Mouse (Mus musculus): ENCODE data around the gene Snx12.

DNA sequence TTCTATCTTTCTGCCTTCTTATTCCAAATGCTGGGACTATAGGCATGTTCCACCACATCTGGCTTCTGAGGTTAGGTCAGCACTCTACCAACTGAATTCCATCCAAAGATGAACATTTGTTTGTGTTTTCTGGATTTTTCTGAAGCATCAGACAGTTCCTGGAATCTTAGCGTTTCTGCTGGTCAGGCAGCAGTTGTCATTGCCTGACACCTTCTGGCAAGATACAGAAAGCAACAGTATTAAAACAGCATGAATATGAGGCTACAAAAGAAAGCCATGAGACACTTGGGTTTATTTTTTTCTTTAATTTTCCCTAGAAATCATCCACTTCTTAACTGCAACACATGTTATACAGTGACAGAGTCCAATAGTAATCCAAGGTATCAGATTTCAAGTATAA, 101.8 kb downstream of the Snx12 start:
- TF ChIP-seq CTCF (IDR thresholded peaks at IDR 0.05) (peak; percentile 37), EP300 (IDR thresholded peaks at IDR 0.05) (no peak)

Measured in lung, postnatal 0 days (tissue).